Mouse (Mus musculus) spleen, adult 2 months (tissue): ENCODE data around the gene Zfp385b.

ENCODE experiments used
- CTCF ChIP-seq: fragments of 200-500 bp; IDR thresholded peaks from 2 replicates; pipeline ENCODE4 v1.5.1; 2011; ENCODE audit warnings: mild to moderate bottlenecking, inconsistent platforms; ENCODE audit not compliant: insufficient read depth, insufficient read length, insufficient replicate concordance; ENCODE audit errors: extremely low read depth
- POLR2A ChIP-seq: fragments of 200-500 bp; IDR thresholded peaks from 2 replicates; pipeline ENCODE4 v1.6.1; 2011; ENCODE audit warnings: low read depth, low read length, inconsistent platforms

- TF ChIP-seq POLR2A: no peak
- no peak for TF ChIP-seq CTCF
Measured at GRCm38 (mm10) chr2:77781390-77781789, 38.0 kb downstream of the Zfp385b start.
